Mouse (Mus musculus): Measurements from ENCODE around the gene Vsig2.
A peak's percentile ranks its signal among the peaks of the same experiment; 100 is the strongest.

Gene Vsig2

GRCm38 (mm10) chr9:37544447-37545165 lies 5.6 kb downstream of the Vsig2 start:
- peak; percentile 69 for DNase-seq (ENCODE audit: low read depth, low spot score)
- no peaks in the 10 kb centered on the region for H3K36me3 ChIP-seq (ENCODE audit: control insufficient read depth, insufficient read depth, low read length, poor library complexity, severe bottlenecking)
- H3K27me3 ChIP-seq (ENCODE audit: control insufficient read depth, insufficient read depth, low read length, poor library complexity, severe bottlenecking), result 0 out of 2 replicates have a peak, but pooled peaks cover 2% of the 10 kb centered on the region

- H3K27me3 ChIP-seq (ENCODE audit: control insufficient read depth, insufficient read depth, low read length, poor library complexity, severe bottlenecking), result 0 out of 2 replicates have a peak, but pooled peaks cover 2% of the 10 kb centered on the region
- DNase-seq (ENCODE audit: low read depth, low spot score), result no peak
- no peaks in the 10 kb centered on the region for H3K36me3 ChIP-seq (ENCODE audit: control insufficient read depth, insufficient read depth, low read length, poor library complexity, severe bottlenecking)
Measured at GRCm38 (mm10) chr9:37545166-37545610, 6.1 kb downstream of the Vsig2 start.

DNA sequence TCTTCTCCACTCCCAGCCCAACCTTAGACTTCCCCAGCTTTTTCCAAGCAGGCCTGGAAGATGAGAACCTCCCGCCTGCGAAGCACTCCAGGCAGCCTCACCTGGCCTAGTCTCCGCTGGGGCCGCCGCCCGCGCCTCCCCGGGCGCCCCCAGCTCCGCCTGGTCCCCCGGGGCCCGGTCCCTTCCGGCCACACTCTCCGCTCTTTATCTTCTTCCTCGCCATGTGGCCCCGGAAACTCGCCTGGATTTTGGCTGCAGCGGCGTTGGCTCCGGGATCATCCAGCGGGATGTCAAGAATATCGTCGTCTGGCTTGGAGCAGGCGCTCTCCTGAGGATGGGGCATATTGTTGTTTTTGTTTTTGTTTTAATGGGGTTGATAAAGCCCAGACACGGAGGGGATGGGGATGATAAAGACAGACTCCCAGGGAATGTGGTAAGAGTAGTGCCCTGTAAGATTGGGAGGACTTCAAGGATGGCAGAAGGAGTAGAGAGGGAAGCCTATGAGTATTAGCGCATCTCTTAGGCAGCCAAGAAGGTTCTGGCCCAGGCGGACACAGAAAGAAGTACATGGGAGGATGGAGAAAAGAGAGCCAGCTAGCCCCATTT lies 6.9 kb downstream of the Vsig2 start:
- Histone ChIP-seq H3K36me3 (ENCODE audit: control insufficient read depth, insufficient read depth, low read length, poor library complexity, severe bottlenecking) (no peaks in the 10 kb centered on the region), H3K27me3 (ENCODE audit: control insufficient read depth, insufficient read depth, low read length, poor library complexity, severe bottlenecking) (0 out of 2 replicates have a peak, but pooled peaks cover 2% of the 10 kb centered on the region)
- no peak for DNase-seq (ENCODE audit: low read depth, low spot score)

- Histone ChIP-seq H3K27me3 (ENCODE audit: control insufficient read depth, insufficient read depth, low read length, poor library complexity, severe bottlenecking) (0 out of 2 replicates have a peak, but pooled peaks cover 2% of the 10 kb centered on the region), H3K36me3 (ENCODE audit: control insufficient read depth, insufficient read depth, low read length, poor library complexity, severe bottlenecking) (no peaks in the 10 kb centered on the region)
- no peak for DNase-seq (ENCODE audit: low read depth, low spot score)
Measured at GRCm38 (mm10) chr9:37546889-37547288, 7.8 kb downstream of the Vsig2 start.

- no peaks in the 10 kb centered on the region for H3K36me3 ChIP-seq (ENCODE audit: control insufficient read depth, insufficient read depth, low read length, poor library complexity, severe bottlenecking)
- H3K27me3 ChIP-seq (ENCODE audit: control insufficient read depth, insufficient read depth, low read length, poor library complexity, severe bottlenecking), result 0 out of 2 replicates have a peak, but pooled peaks cover 2% of the 10 kb centered on the region
Measured at GRCm38 (mm10) chr9:37550435-37550834, 11.4 kb downstream of the Vsig2 start.

DNA sequence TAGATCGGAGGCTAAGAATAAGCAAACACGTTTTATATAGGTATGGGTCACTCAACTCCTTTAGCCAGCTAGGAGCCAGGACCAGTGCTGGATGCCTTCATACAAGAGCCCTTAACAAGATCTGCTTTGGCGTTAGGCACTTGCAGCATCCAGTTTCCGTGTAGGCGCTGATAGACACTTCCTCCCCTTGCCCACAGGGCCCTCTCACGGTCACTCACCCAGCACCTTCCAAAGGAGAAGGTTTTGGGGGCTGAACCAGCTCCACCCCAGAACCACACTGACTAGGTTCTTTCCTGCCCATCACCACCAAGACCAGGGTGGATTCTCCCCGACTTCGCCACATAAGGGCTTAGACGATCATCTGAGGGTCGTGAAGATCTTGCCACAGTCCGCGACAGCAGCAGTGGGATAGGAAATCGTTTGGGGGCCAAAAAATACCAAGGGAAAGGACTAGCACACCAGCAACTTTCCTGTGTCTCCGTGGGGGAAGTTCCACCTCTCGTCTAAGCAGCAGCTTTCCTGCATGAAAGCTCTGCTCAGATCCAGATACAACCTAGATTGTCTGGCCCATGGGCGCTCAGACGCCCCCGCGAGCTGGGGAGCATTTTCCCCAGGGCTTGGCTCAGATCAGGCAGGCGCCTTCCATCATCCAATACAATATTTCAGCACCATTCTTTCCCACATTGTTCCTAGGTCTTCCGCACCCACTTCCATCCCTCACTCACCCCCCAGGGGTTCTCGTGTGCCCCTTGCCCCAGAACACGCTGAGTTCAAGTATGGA lies 12.9 kb downstream of the Vsig2 start:
- Histone ChIP-seq H3K27me3 (ENCODE audit: control insufficient read depth, insufficient read depth, low read length, poor library complexity, severe bottlenecking) (0 out of 2 replicates have a peak, but pooled peaks cover 2% of the 10 kb centered on the region), H3K36me3 (ENCODE audit: control insufficient read depth, insufficient read depth, low read length, poor library complexity, severe bottlenecking) (no peaks in the 10 kb centered on the region)
- DNase-seq (ENCODE audit: low read depth, low spot score), result peak; percentile 44

More at GRCm38 (mm10) chr9:37550435-37550834, 11.4 kb downstream of the Vsig2 start:
- no peak for DNase-seq (ENCODE audit: low read depth, low spot score)

DNA sequence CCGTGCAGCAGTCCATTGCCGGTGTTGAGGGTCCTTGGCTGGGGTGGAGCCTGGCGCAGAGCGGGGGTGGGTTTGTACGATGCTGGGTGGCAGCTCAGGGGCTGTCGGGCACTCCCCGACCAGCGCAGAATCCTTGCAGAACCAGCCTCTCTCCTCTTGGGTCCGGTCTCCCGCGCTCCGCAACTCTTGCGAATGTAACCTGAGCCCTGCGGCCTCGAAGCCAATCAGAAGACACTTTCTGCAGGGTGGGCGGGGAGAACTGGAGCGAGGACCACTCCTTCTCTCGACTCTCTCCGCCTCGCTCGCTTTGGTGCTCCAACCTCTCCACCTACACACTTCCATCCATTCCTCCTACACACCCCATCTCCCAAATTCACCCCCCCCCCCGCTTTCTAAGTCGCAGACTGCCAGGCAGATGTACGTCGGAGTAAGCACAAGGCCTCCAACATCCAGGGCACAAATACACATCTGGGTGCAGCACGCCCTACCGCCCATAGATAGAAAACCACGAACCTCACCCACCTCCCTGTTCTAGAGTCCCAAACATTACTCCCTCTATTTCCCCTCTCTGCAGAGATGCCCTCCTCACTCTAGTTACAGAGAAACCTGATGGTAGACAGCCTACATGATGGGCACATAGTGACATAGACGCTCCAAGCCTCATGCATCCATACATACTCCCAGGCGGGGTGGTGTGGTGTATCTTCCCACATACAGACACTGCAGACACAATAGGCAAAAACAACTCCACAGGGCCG lies 13.7 kb downstream of the Vsig2 start, which contains the start of gene Nrgn:
Nrgn (minus strand) TSS at position 369 of the 758 bp plus-strand sequence.
- Histone ChIP-seq H3K27me3 (ENCODE audit: control insufficient read depth, insufficient read depth, low read length, poor library complexity, severe bottlenecking) (0 out of 2 replicates have a peak, but pooled peaks cover 2% of the 10 kb centered on the region), H3K36me3 (ENCODE audit: control insufficient read depth, insufficient read depth, low read length, poor library complexity, severe bottlenecking) (no peaks in the 10 kb centered on the region)
- peak; percentile 47 for DNase-seq (ENCODE audit: low read depth, low spot score)

DNA sequence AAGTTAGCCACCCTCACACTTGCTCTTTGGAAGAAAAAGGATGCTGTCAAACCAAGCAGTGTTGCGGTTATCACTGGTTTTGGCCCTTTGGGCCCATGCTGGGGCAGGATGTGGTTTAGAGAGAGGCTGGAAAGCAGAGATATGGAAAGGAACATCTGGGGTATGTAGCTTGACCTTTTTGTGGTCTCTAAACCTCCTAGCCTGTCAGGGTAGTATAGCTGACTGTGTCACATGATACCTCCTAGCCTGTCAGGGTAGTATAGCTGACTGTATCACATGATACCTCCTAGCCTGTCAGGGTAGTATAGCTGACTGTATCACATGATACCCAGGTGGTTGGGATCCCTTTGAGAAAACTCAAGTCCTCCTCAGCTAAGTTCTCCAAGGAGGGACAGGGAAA lies 15.2 kb downstream of the Vsig2 start:
- no peaks in the 10 kb centered on the region for H3K36me3 ChIP-seq (ENCODE audit: control insufficient read depth, insufficient read depth, low read length, poor library complexity, severe bottlenecking)
- DNase-seq (ENCODE audit: low read depth, low spot score), result peak; percentile 37
- H3K27me3 ChIP-seq (ENCODE audit: control insufficient read depth, insufficient read depth, low read length, poor library complexity, severe bottlenecking), result 0 out of 2 replicates have a peak, but pooled peaks cover 2% of the 10 kb centered on the region

GRCm38 (mm10) chr9:37554838-37555748 lies 16.0 kb downstream of the Vsig2 start, which contains the start of gene Siae:
Gene Siae (plus strand): TSS chr9:37555698.
- no peaks in the 10 kb centered on the region for H3K36me3 ChIP-seq (ENCODE audit: control insufficient read depth, insufficient read depth, low read length, poor library complexity, severe bottlenecking)
- no peak for DNase-seq (ENCODE audit: low read depth, low spot score)

DNA sequence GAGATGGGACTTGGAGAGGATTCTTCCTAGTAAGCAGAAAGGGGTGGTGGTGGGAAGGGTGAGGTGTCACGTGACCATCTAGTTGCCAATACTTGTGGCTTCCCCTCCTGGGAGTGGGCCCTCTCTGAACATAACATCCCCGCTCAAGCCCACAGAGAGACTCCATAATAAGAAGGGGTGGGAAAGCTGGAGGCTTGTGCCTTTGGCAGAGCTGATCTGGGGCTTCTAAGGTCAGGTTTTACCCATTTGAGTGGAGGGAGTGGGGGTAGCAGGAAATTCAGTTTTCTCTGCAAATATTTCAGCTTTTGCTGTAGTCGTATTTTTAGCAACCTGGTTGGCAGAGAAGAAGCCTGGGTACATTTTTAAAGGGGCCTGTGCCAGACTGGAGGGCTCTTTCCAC lies 17.3 kb downstream of the Vsig2 start:
- H3K27me3 ChIP-seq (ENCODE audit: control insufficient read depth, insufficient read depth, low read length, poor library complexity, severe bottlenecking), result no peaks in the 10 kb centered on the region
- H3K36me3 ChIP-seq (ENCODE audit: control insufficient read depth, insufficient read depth, low read length, poor library complexity, severe bottlenecking), result no peaks in the 10 kb centered on the region
- DNase-seq (ENCODE audit: low read depth, low spot score), result no peak

More at GRCm38 (mm10) chr9:37554838-37555748, 16.0 kb downstream of the Vsig2 start, which contains the start of gene Siae:
- H3K27me3 ChIP-seq (ENCODE audit: control insufficient read depth, insufficient read depth, low read length, poor library complexity, severe bottlenecking), result no peaks in the 10 kb centered on the region

DNA sequence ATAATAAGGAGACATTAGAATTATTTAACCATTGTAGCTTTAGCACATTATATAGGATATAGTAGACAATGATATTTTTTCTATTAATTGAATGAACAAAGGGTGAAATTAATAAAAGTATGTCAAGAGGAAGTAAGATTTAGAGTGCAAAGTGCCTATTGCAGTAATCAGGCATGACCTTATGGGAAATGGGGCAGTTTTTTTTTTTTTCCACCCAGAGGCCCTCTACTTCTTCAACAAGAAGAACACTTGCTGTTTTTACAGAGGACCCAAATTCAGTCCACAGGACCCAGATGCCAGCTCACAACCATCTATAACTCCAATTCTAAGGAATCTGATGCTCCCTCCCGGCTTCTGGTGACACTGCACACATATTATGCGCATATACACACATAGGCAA lies 21.6 kb downstream of the Vsig2 start:
- DNase-seq (ENCODE audit: low read depth, low spot score), result no peak
- Histone ChIP-seq H3K27me3 (ENCODE audit: control insufficient read depth, insufficient read depth, low read length, poor library complexity, severe bottlenecking) (no peaks in the 10 kb centered on the region), H3K36me3 (ENCODE audit: control insufficient read depth, insufficient read depth, low read length, poor library complexity, severe bottlenecking) (no peaks in the 10 kb centered on the region)

GRCm38 (mm10) chr9:37563805-37564204 lies 24.8 kb downstream of the Vsig2 start:
- no peak for DNase-seq (ENCODE audit: low read depth, low spot score)
- H3K36me3 ChIP-seq (ENCODE audit: control insufficient read depth, insufficient read depth, low read length, poor library complexity, severe bottlenecking), result no peaks in the 10 kb centered on the region
- H3K27me3 ChIP-seq (ENCODE audit: control insufficient read depth, insufficient read depth, low read length, poor library complexity, severe bottlenecking), result no peaks in the 10 kb centered on the region; the same call in 1 of the 2 replicates

DNA sequence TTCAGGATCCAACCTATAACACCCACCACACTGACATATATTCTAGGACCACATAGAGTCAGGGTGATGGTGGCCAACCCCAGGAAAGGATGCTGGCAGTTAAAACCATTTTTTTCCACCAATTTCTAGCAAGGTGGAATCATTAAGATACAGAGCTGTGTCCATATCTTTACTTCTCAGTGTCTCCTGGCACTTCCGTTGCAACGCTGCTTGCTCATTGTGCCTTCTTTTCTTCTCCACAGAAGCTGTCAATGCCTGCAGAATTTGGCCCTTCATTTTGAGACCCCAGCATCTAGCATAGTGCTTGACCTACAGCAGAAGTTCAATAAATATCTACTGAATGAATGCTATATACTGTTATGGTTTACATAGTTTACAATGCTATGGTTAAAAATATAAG lies 28.0 kb downstream of the Vsig2 start:
- no peaks in the 10 kb centered on the region for H3K36me3 ChIP-seq (ENCODE audit: control insufficient read depth, insufficient read depth, low read length, poor library complexity, severe bottlenecking)
- DNase-seq (ENCODE audit: low read depth, low spot score), result no peak
- H3K27me3 ChIP-seq (ENCODE audit: control insufficient read depth, insufficient read depth, low read length, poor library complexity, severe bottlenecking), result no peaks in the 10 kb centered on the region; the same call in 1 of the 2 replicates
